Mouse (Mus musculus) ovary, postnatal 36 days (tissue): ENCODE measurements around the gene Arhgef16.

Experiments used
- DNase-seq: peaks from one replicate; pipeline ENCODE4 v3.0.0; 2022; ENCODE audit warnings: low spot score, mixed read lengths

Arhgef16 gene

GRCm38 (mm10) chr4:154283671-154284070, 17.8 kb downstream of the Arhgef16 start:
- DNase-seq = no peak

- no peak for DNase-seq
These were observed 22.0 kb downstream of the Arhgef16 start for GRCm38 (mm10) chr4:154279481-154279880.

GRCm38 (mm10) chr4:154273000-154273399, 28.5 kb downstream of the Arhgef16 start:
- no peak for DNase-seq

- no peak for DNase-seq
These were observed 32.0 kb downstream of the Arhgef16 start for GRCm38 (mm10) chr4:154269520-154269919.

GRCm38 (mm10) chr4:154267511-154267910, 34.0 kb downstream of the Arhgef16 start:
- no peak for DNase-seq

- DNase-seq = no peak
These were observed 39.4 kb downstream of the Arhgef16 start for GRCm38 (mm10) chr4:154262071-154262470.

- DNase-seq = no peak
These were observed 40.7 kb downstream of the Arhgef16 start for GRCm38 (mm10) chr4:154260755-154261154.

GRCm38 (mm10) chr4:154252537-154253255, 48.8 kb downstream of the Arhgef16 start:
- DNase-seq = no peak

- DNase-seq = no peak
These were observed 52.2 kb downstream of the Arhgef16 start for GRCm38 (mm10) chr4:154249316-154249715.

- no peak for DNase-seq
These were observed 53.2 kb downstream of the Arhgef16 start for GRCm38 (mm10) chr4:154248092-154248805.

- no peak for DNase-seq
These were observed 54.0 kb downstream of the Arhgef16 start for GRCm38 (mm10) chr4:154247207-154248091.

GRCm38 (mm10) chr4:154246115-154247040, 55.1 kb downstream of the Arhgef16 start:
- DNase-seq = peak; percentile 76

GRCm38 (mm10) chr4:154245342-154245741, 56.1 kb downstream of the Arhgef16 start:
- peak; percentile 35 for DNase-seq

GRCm38 (mm10) chr4:154240608-154241007, 60.9 kb downstream of the Arhgef16 start:
- no peak for DNase-seq

GRCm38 (mm10) chr4:154239199-154239598, 62.3 kb downstream of the Arhgef16 start:
- DNase-seq = no peak

GRCm38 (mm10) chr4:154237306-154237705, 64.2 kb downstream of the Arhgef16 start:
- no peak for DNase-seq

GRCm38 (mm10) chr4:154236893-154237292, 64.6 kb downstream of the Arhgef16 start:
- DNase-seq = no peak

GRCm38 (mm10) chr4:154236001-154236400, 65.5 kb downstream of the Arhgef16 start:
- no peak for DNase-seq

- DNase-seq = no peak
These were observed 69.2 kb downstream of the Arhgef16 start for GRCm38 (mm10) chr4:154232295-154232694.

- DNase-seq = no peak
These were observed 70.1 kb downstream of the Arhgef16 start for GRCm38 (mm10) chr4:154231380-154231779.

GRCm38 (mm10) chr4:154229569-154229968, 71.9 kb downstream of the Arhgef16 start:
- DNase-seq = no peak
